Mouse (Mus musculus) E14TG2a.4 (cell line): ENCODE results near the gene Ubald2.

ENCODE experiments used
- CTCF ChIP-seq: conservative IDR thresholded peaks from 2 replicates; pipeline ENCODE4 v1.5.1; 2014; ENCODE audit warnings: low read length
- NANOG ChIP-seq: IDR thresholded peaks from 2 replicates; pipeline ENCODE4 v1.6.1; 2014; ENCODE audit warnings: borderline replicate concordance, low read length, mixed read lengths

DNA sequence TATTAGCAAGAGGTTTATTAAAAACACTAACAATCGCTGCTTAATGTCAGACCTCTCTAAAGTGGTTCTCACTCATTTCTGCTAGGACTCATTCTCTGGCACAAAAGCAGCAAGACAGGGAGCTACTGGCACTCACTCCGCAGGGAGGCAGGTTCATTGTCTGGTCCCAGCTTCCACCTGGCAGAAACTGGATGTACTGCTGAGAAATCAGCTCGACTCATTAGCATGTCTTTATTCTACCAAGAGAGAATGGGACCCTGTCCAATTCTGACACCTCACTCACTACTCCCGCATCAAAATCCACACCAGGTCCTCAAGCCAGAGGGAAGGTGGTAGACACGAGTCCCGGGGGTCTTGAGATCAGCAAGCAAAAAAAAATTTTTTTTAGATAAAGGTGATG is 22.3 kb upstream of the Ubald2 start:
- TF ChIP-seq CTCF (no peak), NANOG (no peak)
